Mouse (Mus musculus): ENCODE data around the gene Ifnk.

Ifnk gene

DNA sequence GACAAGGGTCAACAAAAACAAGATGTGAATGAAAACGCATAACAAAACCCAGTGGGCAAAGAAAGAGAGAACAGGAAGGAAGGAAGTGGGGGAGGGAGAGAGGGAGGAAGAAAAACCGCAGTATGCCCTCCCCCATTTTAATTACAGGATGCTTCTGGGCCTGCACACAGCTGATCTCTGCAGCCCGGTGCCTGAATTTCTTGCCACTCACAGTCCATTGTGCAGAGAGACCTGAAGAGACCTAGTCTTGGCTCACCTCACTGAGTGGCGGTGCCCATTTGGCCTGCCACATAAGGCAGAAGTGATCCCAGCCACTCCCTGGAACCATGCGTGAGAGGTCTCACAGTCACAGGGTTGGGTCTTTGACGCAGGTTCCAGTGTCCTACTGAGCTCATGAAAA lies 13.8 kb upstream of the Ifnk start:
- CTCF ChIA-PET, result no interaction called here

- CTCF ChIA-PET, result interaction anchor here (0.6 kb wide), 1 partner anchor 52 kb away, joined by 3 read pairs; no protein-coding TSS in a partner anchor
Measured at GRCm38 (mm10) chr4:35140317-35140716, 11.5 kb upstream of the Ifnk start.

GRCm38 (mm10) chr4:35143472-35144102 lies 8.3 kb upstream of the Ifnk start:
- CTCF ChIA-PET, result interaction anchor here (0.6 to 1.1 kb wide), 2 partner anchors 22 to 576 kb away, joined by 3 to 4 read pairs; no protein-coding TSS in a partner anchor

GRCm38 (mm10) chr4:35145726-35146125 lies 6.1 kb upstream of the Ifnk start:
- CTCF ChIA-PET, result interaction anchor here (0.7 kb wide), 1 partner anchor 11 kb away, joined by 3 read pairs; no protein-coding TSS in a partner anchor

DNA sequence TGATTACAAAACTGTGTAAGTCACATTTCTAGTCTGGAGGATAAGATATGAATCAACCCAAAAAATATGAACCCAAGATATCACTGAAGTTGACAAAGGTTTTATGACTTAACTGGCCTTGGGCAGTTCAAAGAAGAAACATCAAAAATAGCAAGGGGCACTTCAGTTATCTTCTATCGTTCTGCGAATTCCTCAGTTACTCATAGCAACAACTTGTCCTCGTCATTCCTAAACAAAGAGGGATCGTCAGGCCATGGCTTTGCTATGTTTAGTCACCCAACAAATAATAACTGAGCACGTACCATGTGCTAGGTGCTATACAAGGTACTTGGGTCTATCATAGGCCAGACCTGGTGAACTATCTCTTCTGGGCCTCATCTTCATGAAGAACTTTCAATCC lies 5.3 kb upstream of the Ifnk start:
- CTCF ChIA-PET, result interaction anchor here (0.7 kb wide), 1 partner anchor 10 kb away, joined by 3 read pairs; no protein-coding TSS in a partner anchor

DNA sequence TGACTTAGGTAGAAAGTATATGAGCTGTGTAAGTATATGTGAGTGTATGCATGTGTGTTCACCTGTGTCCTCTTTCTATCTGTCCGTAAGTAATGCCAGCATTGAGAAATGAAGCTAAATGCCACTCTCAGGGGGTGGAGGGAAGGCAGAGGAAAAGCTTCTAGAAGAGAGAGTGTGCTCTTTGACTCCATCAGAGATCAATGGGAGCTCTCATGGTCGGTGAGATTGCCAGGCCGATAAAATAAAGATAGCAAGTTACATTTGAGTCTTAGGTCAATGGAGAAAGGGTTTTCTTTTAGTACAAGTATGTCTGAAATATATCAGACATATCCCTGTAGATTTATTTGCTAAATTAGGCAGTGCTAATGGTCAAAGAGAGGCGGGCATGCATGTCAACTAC lies 3.5 kb upstream of the Ifnk start:
- CTCF ChIA-PET, result interaction anchor here (0.5 kb wide), 1 partner anchor 84 kb away, joined by 3 read pairs; no protein-coding TSS in a partner anchor

DNA sequence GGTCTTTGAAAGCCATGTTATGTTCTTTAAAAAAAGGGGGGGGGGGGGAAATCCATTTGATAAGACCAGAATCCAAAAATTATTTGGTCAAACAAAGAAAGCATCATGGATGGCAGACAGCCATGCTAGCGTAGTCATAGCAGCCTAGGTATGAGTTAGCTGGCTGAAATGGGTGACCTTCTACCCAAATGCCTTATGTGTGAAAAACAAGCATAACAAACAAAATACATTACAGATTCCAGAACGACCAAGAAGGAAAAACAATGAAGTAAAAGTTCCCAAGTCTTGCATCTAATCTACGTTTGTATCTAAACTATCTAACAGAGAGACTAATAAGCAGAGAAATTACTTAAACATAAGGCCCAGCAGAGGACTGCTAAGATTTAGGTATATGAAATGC lies 1.1 kb upstream of the Ifnk start:
- CTCF ChIA-PET, result interaction anchor here (0.8 kb wide), 1 partner anchor 870 kb away, joined by 8 read pairs; no protein-coding TSS in a partner anchor

DNA sequence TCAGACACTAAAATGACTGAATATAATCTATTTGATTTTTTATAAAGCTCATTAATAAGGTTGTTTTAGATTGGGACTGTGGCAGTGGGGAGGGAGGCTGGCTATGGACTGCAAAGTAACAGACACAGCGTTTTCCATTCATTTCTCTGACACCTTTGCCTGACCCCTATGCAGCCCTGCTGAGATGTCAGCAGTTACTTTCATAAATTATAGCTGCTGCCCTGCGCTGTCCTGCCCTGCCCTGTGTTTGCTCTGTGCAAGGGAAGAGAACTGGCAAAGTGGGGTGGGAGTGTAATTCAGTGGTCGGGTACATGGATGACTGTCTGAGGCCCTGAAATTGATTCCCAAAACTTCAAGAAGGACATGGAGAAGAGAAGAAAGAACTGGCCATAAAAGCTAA lies 2.2 kb downstream of the Ifnk start:
- CTCF ChIA-PET, result interaction anchor here (0.5 kb wide), 1 partner anchor 29 kb away, joined by 3 read pairs; no protein-coding TSS in a partner anchor

- CTCF ChIA-PET, result no interaction called here
Measured at GRCm38 (mm10) chr4:35155132-35155922, 3.5 kb downstream of the Ifnk start.

- CTCF ChIA-PET, result no interaction called here
Measured at GRCm38 (mm10) chr4:35156149-35156611, 4.3 kb downstream of the Ifnk start.

GRCm38 (mm10) chr4:35156751-35157611 lies 5.1 kb downstream of the Ifnk start, which contains the start of gene Mob3b:
Mob3b (minus strand) TSS chr4:35157484.
- CTCF ChIA-PET, result interaction anchor here (0.6 to 0.9 kb wide), 2 partner anchors 11 to 37 kb away, joined by 3 to 4 read pairs; no protein-coding TSS in a partner anchor

- CTCF ChIA-PET, result interaction anchor here (0.9 kb wide), 1 partner anchor 36 kb away, joined by 4 read pairs; no protein-coding TSS in a partner anchor
Measured at GRCm38 (mm10) chr4:35157815-35158214, 6.0 kb downstream of the Ifnk start.

DNA sequence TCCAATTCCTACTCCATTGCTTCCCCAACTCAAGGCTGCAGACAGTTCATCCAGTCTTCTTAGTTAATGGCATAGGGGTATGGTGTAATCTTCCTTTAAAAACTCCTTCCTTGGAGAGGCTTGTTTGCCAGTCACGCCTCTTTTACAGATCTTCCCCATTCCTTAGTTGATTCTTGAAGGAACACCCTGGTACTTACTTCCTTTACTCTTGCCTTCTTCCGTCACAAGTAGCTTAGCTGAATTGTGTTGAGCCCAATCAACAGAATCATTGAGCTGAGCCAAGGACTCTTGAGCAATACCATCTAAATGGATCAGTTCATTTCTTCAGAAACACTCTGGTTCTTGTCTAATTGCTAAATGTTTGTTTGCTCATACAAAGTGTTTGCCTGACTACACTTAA lies 13.4 kb downstream of the Ifnk start:
- CTCF ChIA-PET, result interaction anchor here (1.2 kb wide), 1 partner anchor 22 kb away, joined by 4 read pairs; no protein-coding TSS in a partner anchor

GRCm38 (mm10) chr4:35165947-35166346 lies 14.1 kb downstream of the Ifnk start:
- CTCF ChIA-PET, result interaction anchor here (1.2 kb wide), 1 partner anchor 22 kb away, joined by 4 read pairs; no protein-coding TSS in a partner anchor

- CTCF ChIA-PET, result no interaction called here
Measured at GRCm38 (mm10) chr4:35167855-35168254, 16.0 kb downstream of the Ifnk start.

GRCm38 (mm10) chr4:35169571-35170125 lies 17.8 kb downstream of the Ifnk start:
- CTCF ChIA-PET, result no interaction called here

- CTCF ChIA-PET, result no interaction called here
Measured at GRCm38 (mm10) chr4:35172471-35172870, 20.6 kb downstream of the Ifnk start.

GRCm38 (mm10) chr4:35173551-35173950 lies 21.7 kb downstream of the Ifnk start:
- CTCF ChIA-PET, result interaction anchor here (1.2 kb wide), 1 partner anchor 16 kb away, joined by 3 read pairs; no protein-coding TSS in a partner anchor

DNA sequence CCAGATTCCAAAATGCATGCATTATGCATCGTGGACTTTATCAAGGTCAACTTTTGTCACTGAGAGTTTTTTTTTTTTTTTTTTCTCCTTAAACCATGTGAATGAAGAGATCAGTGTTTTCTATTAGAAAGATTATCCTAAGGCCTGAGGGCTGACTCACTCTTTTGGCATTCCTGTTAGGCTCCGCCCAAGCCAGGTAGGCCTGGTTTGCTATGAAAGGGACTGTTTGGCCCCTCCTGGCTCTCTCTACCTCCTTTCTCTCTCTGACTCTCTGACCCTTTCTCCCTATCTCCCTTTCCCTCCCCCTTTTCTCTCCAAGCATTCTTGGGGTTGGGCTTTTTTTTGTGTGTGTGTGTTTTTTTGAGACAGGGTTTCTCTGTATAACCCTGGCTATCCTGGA lies 23.7 kb downstream of the Ifnk start:
- CTCF ChIA-PET, result no interaction called here

- CTCF ChIA-PET, result no interaction called here
Measured at GRCm38 (mm10) chr4:35177926-35178645, 26.2 kb downstream of the Ifnk start.

Data from spleen, embryonic (tissue).